Mouse (Mus musculus) midbrain, embryonic 10.5 days (tissue): ENCODE data around the gene Ablim2. TPM values are rescaled to one million over a fixed set of nuclear protein-coding genes. Genes with fewer than 3 reads are reported as not detected.

Experiments
- DNase-seq: peaks from one replicate; pipeline ENCODE4 v3.0.0-alpha.2; 2017; ENCODE audit warnings: low spot score
- H3K27ac ChIP-seq: fragments of 300-500 bp; sonication (generic); replicated peaks from 2 replicates; pipeline ENCODE4 v1.5.1; 2016; ENCODE audit warnings: mild to moderate bottlenecking
- H3K27me3 ChIP-seq: fragments of 300-500 bp; sonication (generic); 2 replicates; pipeline ENCODE4 v1.6.1; 2016; ENCODE audit warnings: low read depth, mild to moderate bottlenecking; ENCODE audit not compliant: poor library complexity, severe bottlenecking
- H3K36me3 ChIP-seq: fragments of 300-500 bp; sonication (generic); 2 replicates; pipeline ENCODE4 v1.6.1; 2016; ENCODE audit warnings: mild to moderate bottlenecking, moderate library complexity
- H3K4me1 ChIP-seq: fragments of 300-500 bp; sonication (generic); 2 replicates; pipeline ENCODE4 v1.6.1; 2016
- H3K4me3 ChIP-seq: fragments of 300-500 bp; sonication (generic); 2 replicates; pipeline ENCODE4 v1.5.1; 2016; ENCODE audit warnings: mild to moderate bottlenecking, moderate library complexity
- H3K9me3 ChIP-seq: fragments of 300-500 bp; sonication (generic); replicated peaks from 2 replicates; pipeline ENCODE4 v1.6.1; 2016; ENCODE audit warnings: mild to moderate bottlenecking
- WGBS: fragments of 180-500 bp; shearing (Covaris S2); methylation state at CpG from one replicate; pipeline ENCODE4 v1.1.7; 2016; 5-methylcytosine and 5-hydroxymethylcytosine counted together
- polyA plus RNA-seq: library from polyadenylated mRNA; unstranded; fragments of >200 nt; fragmentation: Nextera tagmentation; extraction: Ambion mirVana; gene quantifications from 2 replicates; pipeline ENCODE4 v1.2.1, GENCODE M21; 2016

Ablim2 gene
- polyA plus RNA-seq, 1 experiment from 2014 or later, result 0.84 TPM

DNA sequence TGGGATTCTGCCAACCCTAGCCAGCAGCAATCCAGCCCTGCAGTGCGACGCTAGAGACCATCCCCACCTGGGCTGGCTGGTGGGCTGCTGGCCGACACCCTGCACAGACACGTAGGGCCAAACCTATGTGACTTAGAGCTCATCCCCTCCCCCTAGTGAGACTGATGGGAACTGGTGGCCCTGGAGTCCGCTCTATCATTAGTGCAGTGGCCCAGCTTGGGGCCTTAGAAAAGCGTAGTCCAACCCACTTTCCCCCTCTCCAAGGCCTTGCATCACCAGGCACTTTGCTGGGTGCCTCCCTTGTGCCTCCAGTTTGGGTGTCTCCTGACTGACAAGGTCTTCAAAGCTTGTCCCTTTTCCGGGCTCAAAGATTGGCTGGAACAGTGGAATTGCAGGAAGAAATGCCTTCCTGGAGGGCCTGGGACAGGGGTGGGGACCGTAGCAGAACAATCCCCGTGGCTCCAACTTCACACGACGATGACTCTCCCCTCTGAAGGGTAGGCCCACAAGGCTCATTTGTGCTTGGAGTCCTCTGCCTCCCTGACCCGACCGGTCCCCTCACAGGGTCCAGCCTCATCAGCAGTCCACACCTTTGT is 16.4 kb upstream of the Ablim2 start:
- peaks cover 34% of the 10 kb centered on the region for H3K27me3 ChIP-seq
- H3K27ac ChIP-seq, result no peak overlapping the region
- H3K36me3 ChIP-seq, result no peaks in the 10 kb centered on the region
- DNase-seq, result no peak
- H3K9me3 ChIP-seq, result no peaks in the 10 kb centered on the region
- H3K4me1 ChIP-seq, result peaks cover 13% of the 10 kb centered on the region
- WGBS, result 44% methylated on average over 13 of the region's 13 CpGs
- no peak overlapping the region for H3K4me3 ChIP-seq

- peaks cover 13% of the 10 kb centered on the region for H3K4me1 ChIP-seq
- peaks cover 34% of the 10 kb centered on the region for H3K27me3 ChIP-seq
- 77% methylated on average over 8 of the region's 8 CpGs for WGBS
- H3K9me3 ChIP-seq, result no peaks in the 10 kb centered on the region
- H3K36me3 ChIP-seq, result no peaks in the 10 kb centered on the region
- H3K4me3 ChIP-seq, result no peak overlapping the region
- no peak overlapping the region for H3K27ac ChIP-seq
- DNase-seq, result no peak
Measured at GRCm38 (mm10) chr5:35743238-35743951, 14.3 kb upstream of the Ablim2 start.

DNA sequence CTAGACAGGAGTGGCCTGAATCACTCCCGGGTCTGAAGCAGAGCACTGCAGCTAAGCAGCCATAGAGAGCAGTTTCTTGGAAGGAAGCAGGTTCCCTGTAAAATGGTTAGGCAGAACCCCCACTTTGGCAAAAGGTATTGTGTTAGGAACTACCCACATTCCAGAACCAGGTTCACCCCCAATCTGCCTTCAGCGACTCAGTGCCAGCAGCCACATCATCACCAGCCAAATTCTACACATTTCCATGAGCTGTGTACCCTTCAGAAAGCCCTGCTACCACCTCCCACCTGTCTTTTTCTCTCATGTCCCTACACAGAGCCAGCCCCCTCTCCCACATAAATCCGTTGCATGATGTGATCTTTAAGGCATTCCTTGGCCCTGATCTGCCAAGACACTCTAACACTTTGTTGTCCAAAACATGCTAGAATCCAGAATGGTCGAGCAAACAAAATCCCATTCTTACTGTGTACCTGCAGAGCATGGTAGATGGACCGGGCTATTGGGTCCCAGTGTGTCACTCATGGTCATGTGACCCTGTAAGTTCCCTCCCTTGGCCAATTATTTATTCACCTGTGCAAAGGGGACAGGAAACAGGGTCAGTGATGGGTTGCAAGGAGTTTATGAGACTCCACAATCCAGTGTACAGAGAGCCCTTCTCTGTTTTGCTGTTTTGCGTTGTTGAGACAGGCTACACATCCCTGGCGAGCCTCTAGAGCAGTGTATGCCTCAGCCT is 13.5 kb upstream of the Ablim2 start:
- Histone ChIP-seq H3K27ac (no peak overlapping the region), H3K9me3 (no peaks in the 10 kb centered on the region), H3K4me1 (peaks cover 13% of the 10 kb centered on the region), H3K27me3 (peaks cover 28% of the 10 kb centered on the region), H3K36me3 (no peaks in the 10 kb centered on the region), H3K4me3 (no peak overlapping the region)
- no peak for DNase-seq
- 83% methylated on average over 7 of the region's 7 CpGs for WGBS

DNA sequence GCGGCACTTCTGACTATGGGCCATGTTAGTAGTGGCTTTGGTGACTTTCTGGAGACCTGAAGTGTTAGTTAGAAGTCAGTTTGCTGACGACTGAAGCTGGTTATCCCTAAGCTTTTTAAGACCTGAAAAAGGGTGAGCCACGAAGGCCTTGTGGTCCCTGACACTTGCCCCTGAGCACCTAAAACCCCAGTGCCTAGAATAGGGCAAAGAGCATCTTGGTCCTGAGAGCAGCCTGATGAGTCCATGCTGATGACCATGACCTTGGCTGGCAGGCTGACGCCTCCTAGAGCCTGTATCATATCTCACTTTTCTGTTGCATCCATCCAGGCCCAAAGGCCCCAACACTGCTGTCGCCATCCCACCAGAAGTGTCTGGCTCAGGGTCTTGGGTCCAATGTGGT is 12.3 kb upstream of the Ablim2 start:
- 88% methylated on average over 5 of the region's 5 CpGs for WGBS
- Histone ChIP-seq H3K27ac (no peak overlapping the region), H3K27me3 (peaks cover 16% of the 10 kb centered on the region), H3K36me3 (no peaks in the 10 kb centered on the region), H3K4me1 (peaks cover 8% of the 10 kb centered on the region), H3K9me3 (no peaks in the 10 kb centered on the region), H3K4me3 (no peak overlapping the region)
- no peak for DNase-seq

DNA sequence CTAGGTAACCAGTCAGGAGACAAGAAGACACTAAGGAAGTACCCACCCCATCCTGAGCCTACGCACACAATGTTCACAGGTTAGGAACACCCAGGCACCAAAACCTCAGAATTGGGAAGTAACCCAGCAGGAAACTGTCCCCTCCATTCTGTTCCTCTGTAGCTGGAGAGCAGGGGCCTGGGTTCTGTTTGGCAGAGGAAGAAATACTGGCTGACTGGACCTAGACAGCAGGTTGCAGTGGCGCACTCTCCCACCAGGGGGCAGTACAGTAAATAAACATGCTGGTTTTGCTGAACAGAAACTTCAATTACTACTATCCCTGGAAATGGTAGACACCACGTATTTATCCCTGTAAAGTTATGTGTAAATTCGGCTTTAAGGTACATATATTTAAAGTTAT is 10.8 kb upstream of the Ablim2 start:
- Histone ChIP-seq H3K4me3 (no peak overlapping the region), H3K36me3 (no peaks in the 10 kb centered on the region), H3K27me3 (peaks cover under 1% of the 10 kb centered on the region; the same call in 1 of the 2 replicates), H3K9me3 (no peaks in the 10 kb centered on the region), H3K4me1 (no peaks in the 10 kb centered on the region), H3K27ac (no peak overlapping the region)
- WGBS, result 34% methylated on average over 4 of the region's 4 CpGs
- peak; percentile 65 for DNase-seq

DNA sequence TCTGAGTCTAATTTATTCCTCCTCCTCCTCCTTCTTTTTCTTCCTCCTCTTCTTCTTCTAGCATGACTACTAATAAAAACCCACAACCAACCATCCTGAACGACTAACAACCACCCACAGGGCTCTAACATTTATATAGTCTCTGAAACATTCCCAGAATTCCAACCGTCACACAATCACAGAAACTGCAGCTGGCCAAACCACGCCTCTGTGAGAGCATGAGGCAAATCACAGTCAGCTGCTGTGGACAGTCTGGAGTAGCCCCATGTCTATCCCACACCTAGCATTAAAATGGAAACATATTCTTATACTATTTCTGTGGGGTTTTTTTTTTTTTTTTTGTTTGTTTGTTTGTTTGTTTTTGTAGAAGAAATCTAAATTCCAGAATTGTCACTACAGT is 8.3 kb upstream of the Ablim2 start:
- DNase-seq, result no peak
- no peak overlapping the region for H3K4me3 ChIP-seq
- whole genome bisulfite sequencing, result 73% methylated on average over 3 of the region's 3 CpGs

GRCm38 (mm10) chr5:35750026-35750425 is 7.7 kb upstream of the Ablim2 start:
- no peak for DNase-seq
- WGBS, result 75% methylated on average over 1 of the region's 1 CpGs
- Histone ChIP-seq H3K36me3 (no peaks in the 10 kb centered on the region), H3K4me1 (no peaks in the 10 kb centered on the region), H3K27ac (no peak overlapping the region), H3K27me3 (peaks cover 7% of the 10 kb centered on the region; the same call in 1 of the 2 replicates), H3K4me3 (no peak overlapping the region), H3K9me3 (no peaks in the 10 kb centered on the region)

More for the DNA sequence above, 8.3 kb upstream of the Ablim2 start:
- peaks cover 3% of the 10 kb centered on the region; the same call in 1 of the 2 replicates for H3K27me3 ChIP-seq
- H3K4me1 ChIP-seq, result no peaks in the 10 kb centered on the region
- no peaks in the 10 kb centered on the region for H3K9me3 ChIP-seq
- H3K27ac ChIP-seq, result no peak overlapping the region
- no peaks in the 10 kb centered on the region for H3K36me3 ChIP-seq

GRCm38 (mm10) chr5:35751016-35751415 is 6.7 kb upstream of the Ablim2 start:
- 87% methylated on average over 7 of the region's 7 CpGs for WGBS
- Histone ChIP-seq H3K9me3 (no peaks in the 10 kb centered on the region), H3K27me3 (peaks cover 12% of the 10 kb centered on the region), H3K36me3 (no peaks in the 10 kb centered on the region), H3K27ac (no peak overlapping the region), H3K4me1 (no peaks in the 10 kb centered on the region), H3K4me3 (no peak overlapping the region)
- no peak for DNase-seq

- H3K4me3 ChIP-seq, result no peak overlapping the region
- peaks cover 51% of the 10 kb centered on the region for H3K27me3 ChIP-seq
- no peaks in the 10 kb centered on the region for H3K9me3 ChIP-seq
- DNase-seq, result peak; percentile 56
- peaks cover 19% of the 10 kb centered on the region for H3K4me1 ChIP-seq
- WGBS, result 29% methylated on average over 5 of the region's 5 CpGs
- no peak overlapping the region for H3K27ac ChIP-seq
- no peaks in the 10 kb centered on the region for H3K36me3 ChIP-seq
Measured at GRCm38 (mm10) chr5:35755131-35755733, 2.4 kb upstream of the Ablim2 start.

- Histone ChIP-seq H3K9me3 (no peaks in the 10 kb centered on the region), H3K27me3 (peaks cover 59% of the 10 kb centered on the region), H3K27ac (no peak overlapping the region), H3K36me3 (no peaks in the 10 kb centered on the region), H3K4me3 (no peak overlapping the region), H3K4me1 (peaks cover 19% of the 10 kb centered on the region)
- 80% methylated on average over 4 of the region's 4 CpGs for WGBS
- DNase-seq, result no peak
Measured at GRCm38 (mm10) chr5:35756020-35756419, 1.7 kb upstream of the Ablim2 start.

DNA sequence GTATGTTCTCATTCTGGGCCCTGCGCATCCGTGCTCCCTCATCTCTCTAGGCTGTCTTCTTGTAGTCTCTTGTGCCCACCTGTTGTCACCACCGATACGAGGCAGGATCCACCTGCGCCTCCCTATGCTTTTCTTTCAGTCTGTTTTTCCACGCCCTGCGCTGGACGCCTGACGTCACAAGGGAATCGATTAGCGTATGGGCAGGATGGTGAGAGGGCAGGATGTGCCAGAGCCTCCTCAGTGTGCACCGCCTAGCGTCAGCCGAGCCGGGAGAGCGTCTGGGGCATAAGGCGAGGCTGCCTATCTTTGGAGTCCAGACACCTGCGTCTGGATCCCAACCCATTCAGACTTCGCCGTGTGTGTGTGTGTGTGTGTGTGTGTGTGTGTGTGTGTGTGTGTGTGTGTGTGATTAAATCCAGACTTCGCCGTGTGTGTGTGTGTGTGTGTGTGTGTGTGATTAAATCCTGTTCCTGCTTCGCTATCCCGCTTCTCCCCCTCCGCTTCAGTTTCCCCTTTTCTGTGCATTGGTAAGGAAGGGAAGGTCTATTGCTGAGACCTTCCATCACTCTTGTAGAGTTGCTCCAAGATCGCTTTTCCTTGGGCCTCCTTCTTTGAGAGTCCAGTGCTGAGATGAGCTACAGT is 562 bp upstream of the Ablim2 start:
- DNase-seq, result peak; percentile 18
- 8% methylated on average over 26 of the region's 26 CpGs for WGBS
- H3K27ac ChIP-seq, result 0 out of 2 replicates have a peak overlapping the region, but pooled peaks have one; percentile 13
- peaks cover 19% of the 10 kb centered on the region for H3K4me1 ChIP-seq
- peak overlapping the region; percentile 68 for H3K4me3 ChIP-seq
- H3K27me3 ChIP-seq, result peaks cover 60% of the 10 kb centered on the region
- H3K9me3 ChIP-seq, result no peaks in the 10 kb centered on the region
- no peaks in the 10 kb centered on the region for H3K36me3 ChIP-seq
